30 mouse cellular contexts compared by ENCODE assay signal in the genomic region with DNA sequence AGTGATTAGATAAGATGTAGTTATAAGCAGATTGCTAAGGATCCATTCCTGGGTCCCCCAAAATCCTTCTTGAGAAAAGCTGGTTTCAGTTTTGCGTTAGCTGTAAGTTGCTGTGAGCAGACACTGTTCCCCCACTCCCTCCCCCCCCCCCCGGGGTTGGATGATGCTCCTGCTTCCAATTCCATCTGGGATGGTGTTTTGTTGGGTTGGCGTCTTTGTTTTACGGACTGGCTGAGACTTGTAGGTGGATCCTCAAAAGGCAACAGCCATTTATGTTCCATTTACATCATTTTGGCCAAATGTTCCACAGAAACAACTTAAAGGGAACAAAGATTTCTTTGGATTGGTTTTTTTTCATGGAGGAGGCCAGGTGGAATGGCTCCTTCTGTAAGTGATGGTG.
DNase-seq lines count a peak whose midpoint lies in the region; ATAC-seq and TF ChIP-seq lines count a peak whose summit lies in the region.
"Had no signal": no experiment of that assay in that cellular context is flagged by ENCODE, and none has a peak within 500 bp of the region (broad histone marks: within the 10 kb centered on the region; RNA-seq: fewer than 3 reads in every experiment).

No protein-coding gene starts in this region.

- ATAC-seq in heart, embryonic 12.5 days (ENCODE audit: insufficient number of reproducible peaks, low FRiP score) = no peak
- no peak for ATAC-seq in granulocyte monocyte progenitor cell, adult 5-6 weeks (replicated peaks; ENCODE audit: poor library complexity, severe bottlenecking)
- ATAC-seq: forebrain, embryonic 13.5 days; forebrain, embryonic 16.5 days; hindbrain, embryonic 16.5 days; Patski had no signal

- H3K36me3 ChIP-seq in heart, embryonic 12.5 days = no peaks in the 10 kb centered on the region
- H3K36me3 ChIP-seq: embryonic facial prominence, embryonic 10.5 days; embryonic facial prominence, embryonic 13.5 days; G1E; heart, embryonic 15.5 days; hindbrain, embryonic 10.5 days; hindbrain, embryonic 13.5 days had no signal

- H3K4me3 ChIP-seq in heart, embryonic 12.5 days = no peak overlapping the region
- no peak overlapping the region for H3K4me3 ChIP-seq in left cerebral cortex, adult 2 months
- H3K4me3 ChIP-seq: embryonic facial prominence, embryonic 10.5 days; embryonic facial prominence, embryonic 13.5 days; erythroblast, embryonic 14.5 days; forebrain, embryonic 13.5 days; heart, embryonic 15.5 days; hindbrain, embryonic 10.5 days; hindbrain, embryonic 13.5 days had no signal

- peak; percentile 13 for DNase-seq in heart, adult 11 months
- DNase-seq in left cerebral cortex, adult 2 months (ENCODE audit: extremely low spot score in 1 of 2, low spot score in 2 of 2) = no peak
- no peak for DNase-seq in left cerebral cortex, adult 18-20 months (ENCODE audit: low spot score in 2 of 2)
- DNase-seq in right cerebral cortex, postnatal 10 days (ENCODE audit: low spot score in 2 of 2) = peak; percentile 30 to 60
- DNase-seq in right cerebral cortex, adult 2 months (ENCODE audit: low spot score in 2 of 2) = no peak
- DNase-seq: adrenal gland, postnatal 10 days; adrenal gland, postnatal 36 days; B cell, adult 2 months; cerebellum, adult 11 months; cerebellum, adult 2 months; cerebellum, adult 9-11 months; embryo, embryonic 11 days; gastrocnemius, postnatal 25 days; heart, postnatal 10 days; heart, postnatal 36 days had no signal

- peaks cover 5% of the 10 kb centered on the region; the same call in 1 of the 2 replicates for H3K4me1 ChIP-seq in heart, embryonic 12.5 days (replicated peaks)
- H3K4me1 ChIP-seq: embryonic facial prominence, embryonic 13.5 days had no signal

- H3K9me3 ChIP-seq in heart, embryonic 12.5 days (replicated peaks) = no peaks in the 10 kb centered on the region
- H3K9me3 ChIP-seq: embryonic facial prominence, embryonic 10.5 days; embryonic facial prominence, embryonic 13.5 days; forebrain, embryonic 13.5 days; heart, embryonic 15.5 days; hindbrain, embryonic 10.5 days; hindbrain, embryonic 13.5 days had no signal

- no peaks in the 10 kb centered on the region; the same call in 1 of the 2 replicates for H3K27me3 ChIP-seq in heart, embryonic 12.5 days (replicated peaks)
- H3K27me3 ChIP-seq: CH12.LX; embryonic facial prominence, embryonic 13.5 days; forebrain, embryonic 13.5 days; heart, embryonic 15.5 days; hindbrain, embryonic 13.5 days; Patski had no signal

- no peak for TF ChIP-seq CTCF in left cerebral cortex, adult 2 months (IDR thresholded peaks at IDR 0.05)

- no peak overlapping the region for H3K9ac ChIP-seq in heart, embryonic 12.5 days
- H3K9ac ChIP-seq: embryonic facial prominence, embryonic 13.5 days; forebrain, embryonic 13.5 days; heart, embryonic 15.5 days; hindbrain, embryonic 13.5 days had no signal

- intact Hi-C loops in left cerebral cortex, adult 2 months (cut with DNase I) = loop anchor here (2.0 to 5.0 kb wide), 3 partner anchors 22 to 120 kb away; no protein-coding TSS in a partner anchor

- 73% methylated on average over 4 of the region's 4 CpGs for WGBS in heart, embryonic 12.5 days

- no peak overlapping the region for H3K27ac ChIP-seq in heart, embryonic 12.5 days (ENCODE audit: poor library complexity, severe bottlenecking)
- H3K27ac ChIP-seq in left cerebral cortex, adult 2 months = peak overlapping the region; percentile 82
- H3K27ac ChIP-seq: embryonic facial prominence, embryonic 10.5 days; embryonic facial prominence, embryonic 13.5 days; forebrain, embryonic 13.5 days; heart, embryonic 15.5 days; hindbrain, embryonic 10.5 days; hindbrain, embryonic 13.5 days had no signal

- H3K4me2 ChIP-seq in heart, embryonic 12.5 days = no peak overlapping the region
- H3K4me2 ChIP-seq: embryonic facial prominence, embryonic 13.5 days; forebrain, embryonic 13.5 days; heart, embryonic 11.5 days; heart, embryonic 15.5 days; hindbrain, embryonic 13.5 days had no signal

Comparison
In these comparisons a context has a peak if more than half of its experiments do, and no peak if none do; other contexts are left out.
1. DNase-seq: peak in heart, adult 11 months (single experiment) and right cerebral cortex, postnatal 10 days (2 of 2); none in left cerebral cortex, adult 2 months (0 of 2), left cerebral cortex, adult 18-20 months (0 of 2) and right cerebral cortex, adult 2 months (0 of 2).